Mouse (Mus musculus) left cerebral cortex, adult 18-20 months (tissue): ENCODE results near the gene Zfpm1. TPM values are rescaled to one million over a fixed set of nuclear protein-coding genes. Genes with fewer than 3 reads are reported as not detected.

Source experiments
- DNase-seq, 2 experiments: peaks; one replicate each; pipeline ENCODE4 v3.0.0; 2021 to 2022; ENCODE audit warnings: low spot score in 2 of 2, mixed read lengths in 1 of 2
- total RNA-seq, 2 experiments: library from RNA; stranded (reverse); gene quantifications; 2 replicates each; pipeline ENCODE4 v1.2.3; 2021

Zfpm1 gene
- total RNA-seq, 2 experiments from 2014 or later = 35.6 to 37.5 TPM

DNA sequence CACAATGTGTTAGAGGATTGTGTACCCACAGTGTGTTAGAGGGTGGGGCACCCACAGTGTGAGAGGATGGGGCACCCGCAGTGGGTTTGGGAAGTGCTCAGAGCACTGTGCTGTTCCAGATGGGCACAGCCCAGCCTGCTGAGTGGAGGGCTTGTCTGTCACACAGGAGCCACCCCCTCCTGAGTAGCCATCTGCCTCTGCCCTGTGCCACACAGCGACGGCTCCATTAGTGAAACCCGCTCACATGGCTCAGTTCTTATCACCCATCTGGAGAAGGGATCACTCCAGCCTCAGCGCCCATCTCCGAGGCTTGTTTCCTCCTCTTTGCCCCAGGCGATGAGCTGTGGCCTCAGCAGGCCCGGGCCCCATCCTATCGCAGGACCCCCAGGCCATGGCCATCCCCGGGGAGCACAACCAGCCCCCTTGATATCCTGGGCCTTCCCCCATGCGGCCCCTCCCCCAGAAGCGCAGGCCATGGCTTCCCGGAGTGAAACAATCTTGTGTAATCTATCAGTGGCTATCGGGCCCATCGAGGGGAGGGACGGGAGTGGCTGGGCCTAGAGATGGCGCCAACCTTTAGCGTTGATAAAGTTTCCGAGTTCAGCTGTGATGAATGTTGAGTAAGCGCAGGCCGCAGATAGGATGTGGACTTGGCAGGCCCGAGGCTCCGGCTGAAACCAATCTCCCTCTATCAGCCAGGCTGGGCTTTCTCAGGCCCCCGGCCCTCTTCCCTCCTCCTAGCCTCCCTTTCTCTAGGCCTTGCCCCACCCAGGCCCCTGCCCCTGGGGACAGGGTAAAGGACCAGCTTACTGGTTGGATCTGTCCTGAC lies 14.4 kb downstream of the Zfpm1 start:
- DNase-seq = no peak

GRCm38 (mm10) chr8:122299581-122300254 lies 17.8 kb downstream of the Zfpm1 start:
- no peak for DNase-seq

DNA sequence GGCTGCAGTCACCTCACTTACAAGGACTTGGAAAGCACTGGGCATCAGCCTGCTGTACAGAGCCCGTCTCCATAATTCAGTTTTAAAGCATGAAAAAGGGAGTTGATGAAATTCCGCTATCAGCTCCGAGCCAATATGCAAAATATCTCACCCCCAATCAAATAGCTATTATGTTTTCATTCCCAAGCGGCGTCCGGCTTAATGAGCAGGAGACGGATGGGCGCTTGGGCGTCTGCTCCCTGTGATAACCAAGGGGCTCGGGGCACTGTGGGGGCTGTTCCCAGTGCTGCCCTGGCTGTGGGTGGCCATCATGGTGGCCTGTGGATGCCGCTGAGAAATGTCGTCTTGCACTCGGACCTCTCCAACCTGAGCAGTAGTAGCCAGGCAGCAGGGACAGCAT lies 19.1 kb downstream of the Zfpm1 start:
- no peak for DNase-seq

GRCm38 (mm10) chr8:122301866-122302265 lies 19.9 kb downstream of the Zfpm1 start:
- DNase-seq = no peak

DNA sequence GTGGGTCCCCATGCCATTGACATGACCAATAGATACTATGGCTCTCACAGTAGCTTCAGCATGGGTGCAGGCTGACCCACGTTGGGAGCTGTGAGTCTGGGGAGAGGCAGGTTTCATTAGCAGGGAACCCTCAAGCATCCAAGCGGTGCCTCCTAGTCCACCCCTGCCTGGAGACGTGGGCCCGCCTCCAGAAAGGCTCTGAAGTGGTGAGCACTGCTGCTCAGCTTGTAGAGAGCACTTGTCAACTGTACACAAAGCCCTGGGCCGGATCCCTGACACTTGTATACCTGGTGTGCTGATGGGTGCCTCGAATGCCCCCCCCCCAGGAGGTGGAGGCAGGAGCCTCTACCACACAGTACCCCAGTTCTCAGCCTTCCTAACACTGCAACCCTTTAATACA lies 21.5 kb downstream of the Zfpm1 start:
- DNase-seq = no peak

GRCm38 (mm10) chr8:122304058-122304457 lies 22.1 kb downstream of the Zfpm1 start:
- no peak for DNase-seq

DNA sequence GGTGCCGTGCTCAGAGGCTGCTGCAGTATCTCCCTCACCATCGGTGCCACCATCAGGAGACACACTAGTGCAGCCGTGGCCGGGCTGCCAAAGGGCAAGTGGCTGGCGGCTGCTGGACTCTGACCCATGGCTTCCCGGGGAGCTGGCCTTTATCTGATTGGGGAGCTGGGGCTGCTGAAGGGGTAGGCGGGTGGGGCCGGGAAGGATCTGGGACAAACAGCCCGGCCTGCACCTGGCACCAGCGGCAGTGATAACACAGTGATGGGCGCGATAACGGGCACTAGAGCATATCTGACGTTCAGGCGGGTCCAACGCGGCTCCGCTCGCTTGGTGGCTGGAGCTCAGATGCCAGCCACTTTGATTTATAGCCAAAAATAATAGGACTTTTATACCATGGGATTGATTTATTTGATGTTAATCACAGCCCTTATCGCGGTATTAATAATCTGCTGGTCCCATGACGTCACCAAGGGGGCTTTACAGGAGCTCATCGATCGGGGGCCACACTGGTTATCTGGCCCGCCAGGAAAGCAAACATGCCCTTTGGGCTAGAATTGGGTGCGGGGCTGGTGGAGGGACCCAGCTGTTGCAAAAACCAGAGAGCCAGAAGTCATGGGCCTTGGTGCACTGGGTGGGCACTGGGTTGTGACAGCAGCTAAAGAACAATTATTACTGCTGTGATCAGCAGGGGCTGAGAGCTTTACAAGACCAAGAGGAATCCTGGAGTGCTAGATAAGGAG lies 24.9 kb downstream of the Zfpm1 start:
- DNase-seq = no peak

GRCm38 (mm10) chr8:122307836-122308235 lies 25.9 kb downstream of the Zfpm1 start:
- no peak for DNase-seq

GRCm38 (mm10) chr8:122309272-122309671 lies 27.3 kb downstream of the Zfpm1 start:
- no peak for DNase-seq

DNA sequence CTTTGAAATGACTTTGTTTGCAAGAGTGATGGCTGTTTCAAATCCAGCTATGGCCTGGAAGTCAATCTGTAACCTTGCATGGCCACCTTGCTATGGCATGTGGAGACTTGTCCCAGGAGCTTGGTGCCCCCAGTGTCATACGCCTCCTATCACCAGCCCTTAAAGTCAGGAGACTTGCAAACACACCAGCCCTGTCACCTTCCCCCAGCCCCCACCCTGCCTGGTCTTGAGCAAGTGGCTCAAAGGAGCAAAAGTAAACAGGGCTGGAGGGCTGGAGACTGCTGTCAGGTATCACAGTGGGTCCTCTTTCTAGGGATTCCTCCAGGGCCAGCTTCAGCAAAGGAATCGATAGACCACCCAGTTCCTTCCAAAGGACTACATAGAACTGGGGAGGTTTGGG lies 29.2 kb downstream of the Zfpm1 start:
- no peak for DNase-seq

DNA sequence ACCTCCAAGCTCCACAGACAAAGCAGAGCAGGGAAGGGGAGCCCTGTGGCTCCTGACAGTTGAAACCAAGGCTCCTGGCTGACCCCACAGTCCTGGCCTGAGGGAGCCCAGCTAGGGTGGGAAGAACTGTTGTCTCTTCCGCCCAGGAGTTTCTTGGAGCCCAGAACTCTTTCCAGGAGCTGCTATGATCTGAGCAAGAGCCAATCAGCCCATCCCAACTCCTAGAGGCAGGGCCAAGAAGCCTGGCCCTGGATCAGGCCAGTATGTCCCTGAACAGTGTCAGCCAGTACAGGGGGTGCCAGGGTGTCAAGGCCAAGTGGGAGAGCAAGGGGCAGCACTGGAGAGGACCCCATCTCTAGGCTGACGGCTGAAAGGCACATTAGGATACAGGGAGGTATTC lies 30.6 kb downstream of the Zfpm1 start:
- DNase-seq = no peak

DNA sequence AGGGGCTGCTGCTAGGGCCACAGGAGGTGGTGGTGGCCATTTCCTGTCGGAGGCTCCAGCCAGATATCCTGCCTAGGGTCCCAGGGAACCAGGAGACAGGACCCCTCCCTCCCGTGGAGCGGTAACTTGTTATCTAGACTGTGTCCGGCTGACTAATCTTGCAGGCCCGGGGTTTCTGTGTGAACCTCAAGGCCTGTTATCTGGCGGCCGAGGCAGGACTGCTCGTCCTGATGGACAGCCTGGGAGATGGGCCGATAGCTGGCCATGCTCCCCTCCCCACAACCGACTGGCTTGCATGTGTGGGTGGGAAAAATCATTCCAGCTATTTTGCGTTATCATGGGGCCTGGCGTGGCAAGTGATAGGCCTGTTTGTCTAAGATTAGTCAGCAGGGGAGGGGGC lies 31.4 kb downstream of the Zfpm1 start:
- no peak for DNase-seq

- DNase-seq = no peak
Observed at GRCm38 (mm10) chr8:122314899-122315496, 33.1 kb downstream of the Zfpm1 start.

- no peak for DNase-seq
Observed at GRCm38 (mm10) chr8:122316402-122316801, 34.5 kb downstream of the Zfpm1 start.

DNA sequence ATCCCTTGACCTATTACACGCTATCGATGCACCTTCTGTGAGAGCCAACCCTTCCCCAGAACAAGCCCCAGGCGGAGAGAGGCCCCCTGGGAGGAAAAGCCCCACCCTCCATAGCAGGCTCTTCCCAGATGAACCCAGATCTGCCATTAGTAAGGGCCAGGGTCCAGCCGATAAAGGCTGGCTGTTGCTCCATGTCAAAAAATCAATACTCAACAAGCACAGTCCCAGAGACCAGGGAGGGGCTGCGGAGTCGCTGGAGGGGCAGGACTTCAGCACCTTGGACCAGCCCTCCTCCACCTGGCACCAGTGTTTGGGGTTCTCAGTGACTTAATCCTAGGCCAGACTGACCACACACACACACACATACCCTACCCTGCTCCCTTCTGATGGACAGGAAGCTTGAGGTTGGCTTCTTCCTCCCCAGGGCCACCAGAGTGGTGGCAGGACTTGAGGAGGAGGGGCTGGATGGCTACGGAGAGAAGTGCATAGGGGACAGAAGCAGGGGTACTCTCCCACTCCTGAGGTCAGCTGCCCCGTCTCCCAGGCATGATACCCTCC lies 36.1 kb downstream of the Zfpm1 start:
- DNase-seq = no peak

- no peak for DNase-seq
Observed at GRCm38 (mm10) chr8:122319045-122319707, 37.2 kb downstream of the Zfpm1 start.

GRCm38 (mm10) chr8:122319708-122320075 lies 37.8 kb downstream of the Zfpm1 start:
- DNase-seq = no peak

DNA sequence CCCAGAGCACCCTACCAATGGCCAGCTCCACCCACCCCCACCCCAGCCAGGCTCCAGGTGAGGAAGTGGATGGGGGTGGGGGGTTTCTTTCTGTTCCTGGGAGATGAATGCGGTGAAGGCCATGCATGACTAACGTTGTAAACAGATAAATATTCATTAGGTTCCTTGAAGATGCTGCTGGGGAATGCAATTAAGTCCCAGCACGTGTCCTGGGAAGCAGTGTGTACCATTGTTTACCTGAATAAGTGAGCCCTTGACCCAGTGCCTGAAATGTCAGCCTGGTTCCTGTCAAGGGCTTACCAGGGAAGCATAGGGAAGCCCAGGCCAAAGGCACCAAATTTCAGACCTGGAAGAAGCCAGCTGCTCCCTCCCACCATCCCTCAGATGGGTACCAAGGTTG lies 38.6 kb downstream of the Zfpm1 start:
- no peak for DNase-seq

GRCm38 (mm10) chr8:122321455-122321921 lies 39.5 kb downstream of the Zfpm1 start:
- DNase-seq = no peak

DNA sequence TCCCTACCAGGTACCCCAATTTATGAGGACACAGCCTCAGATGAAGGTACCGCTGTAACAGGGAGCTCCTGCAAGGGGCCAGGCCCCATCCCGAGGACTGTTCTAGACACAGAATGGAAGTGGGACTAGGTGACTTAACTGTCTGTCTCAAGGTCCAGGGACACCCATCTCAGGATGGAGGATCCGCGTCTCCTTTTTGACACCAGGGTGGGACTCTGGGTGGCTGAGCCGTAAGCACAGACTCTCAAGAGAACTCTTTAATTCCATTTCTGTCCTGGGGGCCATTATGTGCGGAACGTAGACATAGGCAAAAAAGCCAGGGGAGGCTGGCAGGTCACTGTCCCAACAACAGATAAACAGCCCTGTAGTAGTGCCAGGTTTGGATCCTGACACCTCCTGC lies 40.2 kb downstream of the Zfpm1 start:
- DNase-seq = no peak

DNA sequence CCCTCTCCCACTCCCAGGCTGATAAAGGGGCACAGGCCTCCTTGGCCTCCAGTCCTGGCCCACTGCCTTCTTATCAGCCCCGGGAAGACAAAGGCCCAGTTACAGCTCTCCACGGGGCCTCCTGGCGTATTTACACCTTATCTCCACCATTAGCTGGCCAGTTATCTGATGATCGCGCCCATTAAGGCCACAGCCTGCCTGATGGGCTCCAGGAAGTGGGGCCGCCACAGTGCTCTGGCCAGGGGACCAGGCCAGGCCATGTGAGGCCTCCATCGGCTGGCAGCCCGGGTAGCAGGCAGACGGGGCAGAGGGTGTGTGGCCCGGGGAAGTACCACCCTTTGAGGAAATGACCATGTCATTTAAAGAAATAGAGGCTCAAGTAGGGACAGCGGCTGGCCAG lies 40.9 kb downstream of the Zfpm1 start:
- no peak for DNase-seq
